23 mouse cellular contexts compared by ENCODE assay signal in the genomic region with DNA sequence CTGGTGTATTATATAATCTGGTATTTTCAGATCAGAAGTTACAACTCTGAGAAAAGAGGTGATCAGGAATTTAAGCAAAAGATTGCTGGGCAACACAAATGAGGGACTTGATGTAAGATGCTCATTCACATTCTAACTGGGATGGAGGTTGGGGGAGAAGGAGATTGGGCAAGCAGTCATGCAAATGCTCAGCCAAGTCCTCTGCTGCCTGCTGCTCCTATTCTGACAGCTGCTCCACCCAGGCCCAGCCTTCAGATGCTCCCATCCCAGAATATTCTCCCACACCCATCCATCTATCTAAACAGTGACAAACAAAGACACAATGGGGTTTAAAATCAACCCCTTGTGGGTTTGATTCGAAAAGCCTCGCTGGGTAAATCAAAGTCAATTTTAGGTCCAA. TPM values are rescaled to one million over a fixed set of nuclear protein-coding genes. Genes with fewer than 3 reads are reported as not detected.
A peak's percentile ranks its signal among the peaks of the same experiment; 100 is the strongest.
DNase-seq lines count a peak whose midpoint lies in the region; ATAC-seq and TF ChIP-seq lines count a peak whose summit lies in the region.
"Had no signal": no experiment of that assay in that cellular context is flagged by ENCODE, and none has a peak within 500 bp of the region (broad histone marks: within the 10 kb centered on the region; RNA-seq: fewer than 3 reads in every experiment).

No protein-coding gene starts in this region.

- DNase-seq in forebrain, embryonic 10.5 days (ENCODE audit: extremely low spot score, low spot score) = no peak
- peak; percentile 40 for DNase-seq in layer of hippocampus, adult 9-11 months
- DNase-seq in layer of hippocampus, adult 8-10 months (ENCODE audit: low spot score in 2 of 2) = no peak
- no peak for DNase-seq in forebrain, postnatal 0 days
- DNase-seq in gastrocnemius, postnatal 10 days = no peak
- DNase-seq: adrenal gland, postnatal 25 days; cerebellum, adult 11 months; cerebellum, postnatal 25 days; gastrocnemius, adult 2 months; kidney, adult 11 months; liver, postnatal 0 days; thymus, adult 18-20 months; thymus, postnatal 4 days had no signal

- no peak for TF ChIP-seq CTCF in forebrain, postnatal 0 days (IDR thresholded peaks at IDR 0.05; ENCODE audit: low read depth)

- ATAC-seq in forebrain, embryonic 13.5 days = no peak
- no peak for ATAC-seq in forebrain, postnatal 0 days
- no peak for ATAC-seq in kidney, embryonic 15.5 days (replicated peaks; ENCODE audit: low FRiP score)
- ATAC-seq: liver, postnatal 0 days; lung, postnatal 0 days had no signal

- no peak overlapping the region for H3K4me3 ChIP-seq in forebrain, embryonic 13.5 days
- no peak overlapping the region for H3K4me3 ChIP-seq in forebrain, embryonic 10.5 days
- no peak overlapping the region for H3K4me3 ChIP-seq in forebrain, postnatal 0 days (ENCODE audit: low read depth, low read length)
- no peak overlapping the region for H3K4me3 ChIP-seq in kidney, embryonic 15.5 days (replicated peaks)
- H3K4me3 ChIP-seq: embryonic facial prominence, embryonic 12.5 days; gastrocnemius, adult 2 months; limb, embryonic 12.5 days had no signal

- peak overlapping the region; percentile 93 for H3K4me2 ChIP-seq in forebrain, embryonic 13.5 days
- peak overlapping the region; percentile 93; the same call in 1 of the 2 replicates for H3K4me2 ChIP-seq in forebrain, postnatal 0 days (ENCODE audit: low read depth)
- H3K4me2 ChIP-seq in kidney, embryonic 15.5 days = no peak overlapping the region
- H3K4me2 ChIP-seq: heart, embryonic 11.5 days; liver, embryonic 11.5 days had no signal

- no peaks in the 10 kb centered on the region for H3K27me3 ChIP-seq in forebrain, embryonic 13.5 days
- H3K27me3 ChIP-seq in forebrain, embryonic 10.5 days (ENCODE audit: poor library complexity, severe bottlenecking) = peaks cover 17% of the 10 kb centered on the region
- no peaks in the 10 kb centered on the region for H3K27me3 ChIP-seq in forebrain, postnatal 0 days (ENCODE audit: insufficient read depth, low read length)
- H3K27me3 ChIP-seq in kidney, embryonic 15.5 days = peaks cover 4% of the 10 kb centered on the region; the same call in 1 of the 2 replicates
- H3K27me3 ChIP-seq: embryonic facial prominence, embryonic 12.5 days; neural tube, embryonic 15.5 days had no signal

- no peaks in the 10 kb centered on the region for H3K36me3 ChIP-seq in forebrain, embryonic 13.5 days (ENCODE audit: poor library complexity, severe bottlenecking)
- peaks cover 2% of the 10 kb centered on the region; the same call in 1 of the 2 replicates for H3K36me3 ChIP-seq in forebrain, embryonic 10.5 days (replicated peaks)
- no peaks in the 10 kb centered on the region for H3K36me3 ChIP-seq in forebrain, postnatal 0 days (ENCODE audit: insufficient read depth)
- no peaks in the 10 kb centered on the region for H3K36me3 ChIP-seq in kidney, embryonic 15.5 days
- H3K36me3 ChIP-seq: embryonic facial prominence, embryonic 12.5 days; limb, embryonic 12.5 days; neural tube, embryonic 15.5 days had no signal

- 45% methylated on average over 2 of the region's 2 CpGs for WGBS in forebrain, embryonic 13.5 days
- 62% methylated on average over 2 of the region's 2 CpGs for WGBS in forebrain, embryonic 10.5 days
- WGBS in forebrain, postnatal 0 days = 46% methylated on average over 2 of the region's 2 CpGs
- 64% methylated on average over 2 of the region's 2 CpGs for WGBS in kidney, embryonic 15.5 days

- no peaks in the 10 kb centered on the region for H3K9me3 ChIP-seq in forebrain, embryonic 13.5 days (replicated peaks)
- no peaks in the 10 kb centered on the region for H3K9me3 ChIP-seq in forebrain, embryonic 10.5 days
- H3K9me3 ChIP-seq in forebrain, postnatal 0 days (ENCODE audit: low read length) = no peaks in the 10 kb centered on the region
- H3K9me3 ChIP-seq in kidney, embryonic 15.5 days (replicated peaks) = no peaks in the 10 kb centered on the region
- H3K9me3 ChIP-seq: embryonic facial prominence, embryonic 12.5 days; limb, embryonic 12.5 days; neural tube, embryonic 15.5 days had no signal

- H3K9ac ChIP-seq in forebrain, embryonic 13.5 days = no peak overlapping the region
- no peak overlapping the region for H3K9ac ChIP-seq in forebrain, postnatal 0 days
- H3K9ac ChIP-seq in kidney, embryonic 15.5 days = no peak overlapping the region
- H3K9ac ChIP-seq: embryonic facial prominence, embryonic 12.5 days; limb, embryonic 12.5 days; liver, postnatal 0 days had no signal

- no peak overlapping the region for H3K27ac ChIP-seq in forebrain, embryonic 13.5 days
- H3K27ac ChIP-seq in forebrain, embryonic 10.5 days = no peak overlapping the region
- no peak overlapping the region for H3K27ac ChIP-seq in forebrain, postnatal 0 days (ENCODE audit: low read depth, low read length)
- H3K27ac ChIP-seq in kidney, embryonic 15.5 days = no peak overlapping the region
- H3K27ac ChIP-seq: embryonic facial prominence, embryonic 12.5 days; gastrocnemius, adult 2 months; limb, embryonic 12.5 days; macrophage; neural tube, embryonic 15.5 days had no signal

- H3K4me1 ChIP-seq in forebrain, embryonic 13.5 days = peaks cover 39% of the 10 kb centered on the region
- H3K4me1 ChIP-seq in forebrain, embryonic 10.5 days = peaks cover 53% of the 10 kb centered on the region
- H3K4me1 ChIP-seq in forebrain, postnatal 0 days (ENCODE audit: insufficient read depth) = peaks cover 14% of the 10 kb centered on the region; the same call in 1 of the 2 replicates
- H3K4me1 ChIP-seq in kidney, embryonic 15.5 days = peaks cover 36% of the 10 kb centered on the region

RNA-seq across cellular contexts. Expression of a gene that starts 43.8 kb away (rescaled TPM):
- 67.6 and 73.6 TPM in 2 replicates for polyA plus RNA-seq in forebrain, embryonic 13.5 days (2015; fragmentation: Nextera tagmentation; extraction: Ambion mirVana)
- polyA plus RNA-seq in forebrain, embryonic 10.5 days (2016; fragmentation: Nextera tagmentation; extraction: Ambion mirVana) = 22.1 and 27.9 TPM in 2 replicates
- 100 to 1,000 TPM; 128 to 134 (median 132) TPM for total RNA-seq in layer of hippocampus, adult 8-10 months (2022)
- 49.4 and 69.5 TPM in 2 replicates for total RNA-seq in forebrain, postnatal 0 days (2014; rRNA removed)
- 26.0 and 50.6 TPM in 2 replicates for polyA plus RNA-seq in forebrain, postnatal 0 days (2015; fragmentation: Nextera tagmentation; extraction: Ambion mirVana)
- total RNA-seq in gastrocnemius, postnatal 10 days (2021) = 10 to 100 TPM; 11.0 to 15.0 TPM
- 36.4 and 42.7 TPM in 2 replicates for polyA plus RNA-seq in kidney, embryonic 15.5 days (2015; fragmentation: Nextera tagmentation; extraction: Ambion mirVana)
- total RNA-seq: hematopoietic stem cell, adult 5-6 weeks had no signal
